Mouse (Mus musculus): ENCODE measurements around the gene Tubgcp2. TPM values are rescaled to one million over a fixed set of nuclear protein-coding genes. Genes with fewer than 3 reads are reported as not detected.
A peak's percentile ranks its signal among the peaks of the same experiment; 100 is the strongest.

Tubgcp2 gene
- 10 to 100 TPM; 27.4 to 29.4 TPM for total RNA-seq (2021)
- long read RNA-seq, experiment 1, transcript Tubgcp2-207 (18 exons, 3,060 nt): major isoform, 26 of 41 reads
- long read RNA-seq, experiment 1, transcript Tubgcp2-201 (18 exons, 2,960 nt): minor isoform, 7 of 41 reads
- long read RNA-seq, experiment 1, partial matches to known transcripts: 8 of 41 reads
- long read RNA-seq, experiment 1, other reads (novel, unspliced or antisense): 0 of 41 reads
- long read RNA-seq, experiment 2, transcript Tubgcp2-201 (18 exons, 2,960 nt): minor isoform, 8 of 62 reads
- long read RNA-seq, experiment 2, transcript Tubgcp2-207 (18 exons, 3,060 nt): major isoform, 34 of 62 reads
- long read RNA-seq, experiment 2, partial matches to known transcripts: 11 of 62 reads
- long read RNA-seq, experiment 2, other reads (novel, unspliced or antisense): 9 of 62 reads

DNA sequence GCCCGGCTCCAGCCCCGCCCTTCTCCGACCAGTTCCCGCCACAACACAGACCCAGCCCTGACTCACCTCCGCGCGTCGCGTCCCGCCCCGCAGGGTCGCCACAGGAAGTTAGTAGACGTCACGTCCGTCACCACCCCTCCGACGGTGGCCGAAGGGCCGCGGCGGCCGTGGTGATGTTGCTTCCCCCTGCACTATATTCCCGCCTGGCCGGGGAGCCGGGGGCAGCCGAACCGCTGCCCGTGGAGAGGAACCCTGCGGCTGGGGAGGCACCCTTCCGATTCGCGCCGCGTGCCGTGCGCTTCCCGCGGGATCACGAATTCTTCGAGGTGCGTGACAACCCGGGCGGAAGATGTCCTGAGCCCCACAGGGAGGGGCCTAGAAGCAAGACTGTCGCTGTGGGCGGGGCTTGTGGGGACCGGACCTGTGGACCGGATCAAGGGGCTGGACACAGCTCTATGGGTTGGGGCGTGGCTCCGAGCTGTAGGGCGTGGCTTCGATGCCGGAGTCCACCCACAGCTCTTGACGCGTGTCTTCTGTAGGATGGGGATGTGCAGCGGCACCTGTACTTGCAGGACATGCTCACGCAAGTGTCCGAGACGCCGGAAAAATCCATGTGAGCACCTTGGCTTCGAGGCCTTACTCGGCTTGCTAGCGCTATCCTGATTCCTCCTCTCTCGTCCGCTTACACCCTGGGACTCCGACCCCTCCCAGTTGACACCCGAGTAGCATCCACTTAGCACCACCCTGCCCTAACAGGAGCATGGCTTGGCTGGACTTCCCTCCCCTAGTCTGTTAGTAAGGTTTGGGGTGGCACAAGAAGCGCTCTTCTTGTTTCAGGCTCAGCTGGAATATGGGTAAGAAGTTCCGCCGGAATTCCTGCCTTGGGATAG lies at the start of gene Tubgcp2, which contains the start of gene Zfp511:
Gene Tubgcp2, minus strand, starts transcription at position 389 of the 890 bp plus-strand sequence.
Gene Zfp511, plus strand, starts transcription at position 111 of the 890 bp plus-strand sequence.
- DNase-seq: peak; percentile 93
- intact Hi-C loops (cut with DNase I): no loop called here

DNA sequence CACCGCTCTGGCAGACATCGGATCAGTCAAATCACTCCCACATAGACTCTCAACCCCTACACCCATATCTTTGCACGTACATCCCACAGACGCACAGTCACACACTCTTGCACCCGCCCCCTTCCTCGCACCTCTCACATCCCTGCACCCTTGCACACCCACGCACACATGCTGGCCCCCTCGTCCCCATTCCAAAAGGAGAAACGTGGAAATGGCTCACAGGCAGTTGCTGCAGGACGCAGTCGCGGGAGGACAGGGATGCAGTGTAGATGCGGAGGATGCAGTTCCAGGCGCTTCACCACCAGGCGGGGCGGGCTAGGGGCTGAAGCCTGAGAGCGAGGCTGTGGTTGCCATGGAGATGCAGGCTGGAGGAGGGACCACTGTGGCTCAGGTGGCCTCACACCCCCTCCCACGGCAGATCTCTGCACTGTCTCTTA lies 45.8 kb upstream of the Tubgcp2 start, which contains the start of gene Caly:
Gene Caly, minus strand, starts transcription at position 307 of the 437 bp plus-strand sequence.
- peak in 1 of 2 experiments; percentile 31 for DNase-seq
- intact Hi-C loops (cut with DNase I): loop anchor here (5.0 kb wide), 1 partner anchor 745 kb away; no protein-coding TSS in a partner anchor

DNA sequence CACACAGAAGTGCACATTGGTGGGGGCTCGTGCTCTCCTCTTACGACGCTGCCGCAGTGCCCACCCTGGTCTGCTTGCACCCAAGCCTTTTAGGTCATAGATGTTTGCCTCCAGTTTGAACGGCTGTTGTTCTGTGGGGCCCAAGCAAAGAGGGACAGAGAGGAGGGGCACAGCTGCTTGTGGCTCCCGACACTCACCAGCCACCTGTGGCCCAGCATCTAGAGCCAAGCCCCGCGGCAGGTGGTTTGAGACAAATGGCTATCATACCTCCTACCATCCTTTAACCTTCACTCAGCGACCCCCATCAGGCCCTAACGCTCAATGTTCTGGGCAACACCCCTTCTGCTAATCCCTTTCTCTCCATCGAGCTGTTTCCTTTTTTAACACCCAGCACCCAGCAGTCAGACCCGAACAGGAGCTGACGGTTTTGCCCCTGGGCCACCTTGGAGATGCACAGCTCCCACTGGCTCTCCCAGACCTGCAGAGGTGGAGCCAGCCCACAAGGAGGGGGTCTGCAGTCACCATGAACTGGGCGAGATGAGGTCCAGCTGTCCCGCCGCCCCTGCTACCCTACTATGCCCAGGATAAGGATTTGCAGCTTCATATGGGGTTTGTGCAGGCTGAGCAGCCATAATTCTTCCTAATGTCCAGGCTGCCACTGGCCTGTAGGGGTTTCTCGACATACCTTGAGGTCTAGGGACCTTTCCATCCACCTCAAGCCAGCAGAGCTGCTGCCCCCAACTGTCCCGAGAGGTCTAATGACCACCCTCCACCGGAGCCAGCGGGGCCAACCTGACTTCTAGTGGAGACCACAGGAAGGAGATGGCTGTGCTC lies 45.2 kb upstream of the Tubgcp2 start:
- intact Hi-C loops (cut with DNase I): loop anchor here (5.0 kb wide), 1 partner anchor 746 kb away; no protein-coding TSS in a partner anchor
- DNase-seq: no peak

DNA sequence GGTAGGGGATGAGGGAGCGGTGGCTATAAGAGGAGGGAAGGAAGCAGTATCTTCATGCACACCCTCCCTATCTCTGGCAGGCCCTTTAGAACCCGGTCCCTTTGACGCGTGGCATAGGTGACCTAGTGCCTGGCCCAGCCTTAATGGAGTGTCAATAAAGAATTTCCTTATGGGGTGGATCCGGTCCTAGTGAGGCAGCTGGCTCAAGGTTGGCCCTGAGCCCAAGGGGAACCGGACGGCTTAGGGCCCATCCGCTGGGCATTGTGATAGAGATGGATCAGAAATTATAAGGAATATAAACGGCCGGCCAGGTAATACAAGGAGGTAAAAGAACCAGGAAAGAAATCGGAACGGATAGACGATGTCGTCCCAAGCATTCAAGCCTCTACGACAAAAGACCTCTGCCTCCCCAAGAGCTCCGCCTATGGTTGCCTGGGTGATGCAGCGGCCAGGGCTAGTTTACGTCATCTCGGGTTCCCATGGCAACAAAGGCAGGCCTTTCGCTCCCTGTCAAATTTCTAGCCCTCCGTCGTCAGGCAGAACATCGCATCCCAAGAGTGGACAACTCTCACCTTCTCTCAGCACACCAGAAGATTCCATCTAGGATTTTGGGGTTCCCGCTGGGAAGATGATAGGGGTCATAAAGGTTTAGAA lies 44.2 kb upstream of the Tubgcp2 start:
- intact Hi-C loops (cut with DNase I): loop anchor here (5.0 kb wide), 1 partner anchor 747 kb away; no protein-coding TSS in a partner anchor
- DNase-seq: peak; percentile 67 to 73

DNA sequence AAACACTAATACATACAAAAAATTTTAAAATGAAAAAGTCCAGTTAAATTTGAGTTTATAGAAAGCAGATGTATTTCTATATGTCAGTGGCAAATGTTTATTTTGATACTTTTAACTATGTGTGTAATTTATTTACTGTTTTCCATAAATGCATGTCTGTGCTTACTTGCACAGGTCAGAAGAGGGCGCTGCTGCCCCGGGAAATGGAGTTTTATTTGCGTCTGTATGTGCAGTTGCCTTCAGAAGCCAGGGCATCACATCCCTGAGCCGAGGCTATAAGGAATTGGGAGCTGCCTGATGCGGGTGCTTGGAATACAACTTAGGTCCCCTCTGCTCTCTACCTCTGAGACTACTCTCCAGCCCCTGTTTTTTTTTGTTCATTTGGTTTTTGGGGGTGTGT lies 42.2 kb upstream of the Tubgcp2 start:
- intact Hi-C loops (cut with DNase I): loop anchor here (1.0 kb wide), 1 partner anchor 63 kb away; no protein-coding TSS in a partner anchor
- DNase-seq: peak; percentile 75 to 79

DNA sequence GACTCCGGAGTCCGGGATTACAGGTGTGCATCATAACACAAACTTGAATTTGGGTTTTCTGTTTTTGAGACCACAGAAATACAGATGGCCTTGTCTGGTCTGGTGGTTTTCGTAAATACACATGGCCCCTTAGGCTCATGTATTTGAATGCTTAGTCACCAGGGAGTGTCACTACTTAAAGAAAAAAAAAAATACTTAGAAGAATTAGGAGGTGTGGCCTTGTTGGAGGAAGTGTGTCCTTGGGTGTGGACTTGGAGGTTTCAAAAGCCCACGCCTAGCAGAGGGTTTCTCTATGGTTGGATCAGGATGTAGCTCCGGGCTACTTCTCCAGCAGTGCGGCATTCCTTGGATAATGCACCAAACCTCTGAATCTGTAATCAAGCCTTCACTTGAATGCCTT lies 41.2 kb upstream of the Tubgcp2 start:
- DNase-seq: no peak
- intact Hi-C loops (cut with DNase I): loop anchor here (1.0 kb wide), 1 partner anchor 64 kb away; no protein-coding TSS in a partner anchor

DNA sequence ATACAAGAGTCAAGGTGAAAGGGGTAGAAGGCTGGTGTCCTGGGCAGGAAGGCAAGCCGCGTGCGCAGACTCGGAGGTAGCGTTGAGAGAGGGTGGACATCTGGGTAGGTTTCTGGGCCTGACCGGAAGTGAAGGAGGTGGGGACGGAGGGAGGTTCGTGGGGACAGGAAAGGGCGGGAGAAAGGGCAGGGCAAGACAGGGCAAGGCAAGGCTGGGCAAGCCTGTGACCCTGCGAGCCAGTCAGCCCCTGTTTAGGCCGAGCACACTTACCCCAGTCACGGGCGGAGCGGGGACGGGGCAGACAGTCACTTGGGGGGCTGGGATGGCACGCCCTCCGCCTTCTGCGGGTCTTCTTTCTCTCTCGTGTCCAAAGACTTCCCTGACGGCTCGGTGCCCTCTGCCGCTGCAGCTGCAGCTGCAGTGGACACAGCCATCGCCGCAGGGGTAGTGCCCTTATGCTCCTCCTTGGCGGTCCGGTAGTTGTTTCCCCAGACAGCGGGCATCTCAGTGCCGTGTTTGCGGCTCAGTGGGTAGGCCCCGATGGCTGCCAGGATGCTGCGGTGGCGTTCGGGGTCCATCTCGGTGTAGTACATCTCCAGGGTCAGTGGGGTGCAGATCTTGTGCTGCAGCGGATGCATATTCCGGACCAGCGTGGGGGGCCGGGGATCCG lies 33.7 kb upstream of the Tubgcp2 start:
- intact Hi-C loops (cut with DNase I): no loop called here

DNA sequence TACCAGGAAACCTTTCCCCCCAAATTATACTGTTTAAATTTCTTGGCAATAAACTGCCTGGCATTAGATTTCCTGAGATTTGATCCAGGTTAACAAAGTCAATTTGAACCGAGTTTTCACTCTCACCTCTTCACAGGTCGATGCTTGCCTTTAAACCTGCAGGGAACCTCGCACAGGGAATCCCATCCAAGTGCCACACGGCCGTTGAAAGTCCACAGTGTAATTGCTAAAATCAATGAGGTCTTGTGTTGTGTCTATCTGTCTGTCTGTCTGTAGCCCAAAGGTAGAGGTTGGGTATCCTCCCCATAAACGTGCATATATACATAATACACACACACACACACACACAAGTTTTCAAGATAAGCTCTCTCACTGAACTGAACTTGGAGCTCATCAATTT lies 30.9 kb upstream of the Tubgcp2 start:
- no peak for DNase-seq
- intact Hi-C loops (cut with DNase I): no loop called here

More for the DNA sequence above, 33.7 kb upstream of the Tubgcp2 start:
- DNase-seq: no peak

DNA sequence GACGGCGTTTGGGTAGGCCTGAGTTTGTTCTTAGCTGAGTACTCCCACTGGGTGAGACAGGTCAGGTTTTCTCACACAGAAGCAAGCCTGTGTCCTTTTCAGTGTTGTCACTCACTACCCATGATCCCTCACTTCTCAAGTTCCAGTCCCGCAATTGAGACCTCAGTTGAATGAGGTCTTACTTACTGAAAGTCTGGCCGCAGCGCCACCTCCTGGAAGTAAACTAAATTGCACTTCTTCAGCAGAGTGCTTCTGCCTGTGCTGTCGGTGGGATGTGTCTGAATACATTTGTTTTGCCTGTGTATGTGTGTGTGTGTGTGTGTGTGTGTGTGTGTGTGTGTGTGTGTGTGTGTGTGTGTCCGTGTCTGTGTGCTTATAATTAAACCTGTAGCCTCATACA lies 26.6 kb upstream of the Tubgcp2 start:
- intact Hi-C loops (cut with DNase I): loop anchor here (2.0 kb wide), 2 partner anchors 94 to 158 kb away; no protein-coding TSS in a partner anchor
- DNase-seq: peak; percentile 50 to 77

DNA sequence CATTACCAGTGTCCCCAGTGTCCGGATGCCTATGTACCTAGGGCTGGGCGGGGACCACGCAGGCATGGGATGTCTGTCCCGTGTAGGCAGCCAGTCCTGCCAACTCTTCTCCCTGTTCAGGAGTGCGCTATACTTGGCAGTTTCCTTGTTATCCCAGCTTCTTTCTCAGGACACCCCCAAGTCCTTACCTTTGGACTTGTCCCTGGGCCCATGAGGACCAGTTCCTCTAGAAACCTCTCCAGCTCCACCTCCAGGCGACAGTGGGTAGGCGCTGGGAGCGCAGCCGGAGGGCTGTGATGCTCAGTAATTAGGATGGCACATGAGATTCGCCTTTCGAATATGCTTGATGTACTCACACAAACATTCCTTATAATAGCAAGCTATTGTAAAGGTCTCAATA lies 25.8 kb upstream of the Tubgcp2 start:
- intact Hi-C loops (cut with DNase I): loop anchor here (2.0 kb wide), 2 partner anchors 94 to 158 kb away; no protein-coding TSS in a partner anchor
- peak in 1 of 2 experiments; percentile 18 for DNase-seq

DNA sequence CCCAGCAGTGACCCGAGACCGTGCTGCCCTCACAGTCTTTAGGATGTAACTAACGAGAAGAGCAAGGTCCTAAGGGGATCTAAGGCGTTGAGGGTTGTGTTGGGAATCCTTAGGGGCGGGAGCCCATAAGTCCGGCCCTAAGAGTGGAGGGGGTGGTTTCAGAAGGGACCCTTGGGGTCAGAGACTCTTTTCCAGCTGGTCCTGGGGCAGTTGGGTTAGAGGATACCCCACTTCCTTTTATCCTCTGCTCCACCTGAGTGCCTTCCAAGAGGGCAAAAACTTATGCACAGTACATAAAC lies 25.3 kb upstream of the Tubgcp2 start:
- no peak for DNase-seq
- intact Hi-C loops (cut with DNase I): loop anchor here (2.0 kb wide), 2 partner anchors 93 to 157 kb away; no protein-coding TSS in a partner anchor

DNA sequence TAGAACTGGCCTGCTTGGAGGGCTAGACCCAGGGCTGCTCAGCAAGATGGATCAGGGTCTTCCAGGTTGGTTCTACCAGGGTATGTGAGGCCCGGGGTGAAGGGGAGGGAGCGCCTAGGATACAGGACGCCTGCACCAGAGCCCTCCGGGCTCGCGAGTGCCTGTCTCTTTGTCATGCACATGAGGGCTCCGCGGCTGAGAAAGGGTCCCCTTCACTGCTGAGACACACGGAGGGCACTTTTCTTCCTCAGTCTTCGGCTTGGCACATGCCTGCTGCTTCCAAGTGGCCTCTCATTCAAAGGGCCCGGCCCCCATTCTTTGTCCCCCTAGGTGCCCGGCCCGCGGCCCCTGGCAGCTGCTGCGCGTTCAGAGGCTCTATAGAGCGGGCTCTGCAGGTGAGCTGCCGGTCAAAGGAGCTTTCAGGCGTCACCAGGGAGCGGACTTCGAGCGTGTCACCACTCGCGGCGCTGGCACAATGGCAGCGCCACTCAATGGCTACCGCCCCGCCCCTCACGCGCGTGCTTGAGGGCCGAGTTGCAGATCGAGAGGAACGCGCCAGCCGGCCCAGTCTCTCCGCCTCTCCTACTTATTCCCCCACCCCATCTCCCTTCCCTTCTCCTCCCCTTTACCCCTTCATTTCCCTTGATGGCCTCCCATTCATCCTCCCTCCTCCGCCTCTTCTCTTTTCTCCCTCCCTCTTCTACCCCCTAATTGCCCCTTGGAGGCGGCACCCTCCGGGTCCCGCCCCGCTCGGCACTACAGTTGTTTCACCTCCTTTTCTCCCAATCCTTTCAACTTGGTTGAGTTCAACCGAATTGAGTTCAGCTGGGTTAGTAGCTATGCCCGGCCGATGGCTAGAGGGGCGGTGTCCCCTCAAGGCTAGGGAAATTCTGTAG lies 24.7 kb upstream of the Tubgcp2 start:
- DNase-seq: peak in 1 of 2 experiments; percentile 15
- intact Hi-C loops (cut with DNase I): no loop called here

DNA sequence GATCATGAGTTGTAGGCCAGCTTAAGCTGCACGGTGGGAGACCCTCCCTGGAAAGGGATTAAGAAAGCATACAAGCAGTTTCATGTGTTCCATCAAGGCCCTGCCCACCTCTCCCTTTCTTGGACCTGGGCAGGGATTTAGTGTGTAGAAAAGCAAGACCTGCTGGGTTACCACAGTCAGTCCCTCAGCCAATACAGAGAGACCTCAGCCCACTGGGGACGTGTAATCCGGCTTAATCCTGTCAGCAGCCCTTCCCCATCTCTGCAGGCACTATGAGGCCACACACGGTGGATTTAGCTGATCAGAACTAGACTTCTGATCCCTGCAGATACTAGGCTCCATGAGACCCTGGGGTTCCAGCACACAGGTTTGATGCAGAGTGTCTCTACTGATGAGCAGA lies 23.1 kb upstream of the Tubgcp2 start:
- intact Hi-C loops (cut with DNase I): no loop called here
- DNase-seq: no peak

DNA sequence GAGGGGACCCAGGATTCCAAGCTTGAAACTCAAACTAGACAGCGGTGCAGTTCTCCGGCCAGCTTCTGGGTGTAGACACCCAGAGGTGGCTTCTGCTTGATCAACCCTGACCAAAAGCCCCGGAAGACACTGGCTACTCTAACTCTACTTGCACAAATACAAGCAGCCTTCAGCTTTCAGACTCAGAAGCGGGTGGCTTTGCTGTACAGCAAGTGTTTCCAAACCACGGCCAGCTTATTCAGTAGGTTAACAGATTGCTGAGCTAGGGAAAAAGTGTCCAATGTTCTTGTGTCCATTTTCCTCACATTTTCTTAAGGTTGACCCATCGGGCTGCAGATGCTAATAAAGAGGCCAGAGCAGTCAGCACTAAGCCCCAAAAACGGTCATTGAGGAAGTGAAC lies 22.1 kb upstream of the Tubgcp2 start:
- intact Hi-C loops (cut with DNase I): no loop called here
- no peak for DNase-seq

DNA sequence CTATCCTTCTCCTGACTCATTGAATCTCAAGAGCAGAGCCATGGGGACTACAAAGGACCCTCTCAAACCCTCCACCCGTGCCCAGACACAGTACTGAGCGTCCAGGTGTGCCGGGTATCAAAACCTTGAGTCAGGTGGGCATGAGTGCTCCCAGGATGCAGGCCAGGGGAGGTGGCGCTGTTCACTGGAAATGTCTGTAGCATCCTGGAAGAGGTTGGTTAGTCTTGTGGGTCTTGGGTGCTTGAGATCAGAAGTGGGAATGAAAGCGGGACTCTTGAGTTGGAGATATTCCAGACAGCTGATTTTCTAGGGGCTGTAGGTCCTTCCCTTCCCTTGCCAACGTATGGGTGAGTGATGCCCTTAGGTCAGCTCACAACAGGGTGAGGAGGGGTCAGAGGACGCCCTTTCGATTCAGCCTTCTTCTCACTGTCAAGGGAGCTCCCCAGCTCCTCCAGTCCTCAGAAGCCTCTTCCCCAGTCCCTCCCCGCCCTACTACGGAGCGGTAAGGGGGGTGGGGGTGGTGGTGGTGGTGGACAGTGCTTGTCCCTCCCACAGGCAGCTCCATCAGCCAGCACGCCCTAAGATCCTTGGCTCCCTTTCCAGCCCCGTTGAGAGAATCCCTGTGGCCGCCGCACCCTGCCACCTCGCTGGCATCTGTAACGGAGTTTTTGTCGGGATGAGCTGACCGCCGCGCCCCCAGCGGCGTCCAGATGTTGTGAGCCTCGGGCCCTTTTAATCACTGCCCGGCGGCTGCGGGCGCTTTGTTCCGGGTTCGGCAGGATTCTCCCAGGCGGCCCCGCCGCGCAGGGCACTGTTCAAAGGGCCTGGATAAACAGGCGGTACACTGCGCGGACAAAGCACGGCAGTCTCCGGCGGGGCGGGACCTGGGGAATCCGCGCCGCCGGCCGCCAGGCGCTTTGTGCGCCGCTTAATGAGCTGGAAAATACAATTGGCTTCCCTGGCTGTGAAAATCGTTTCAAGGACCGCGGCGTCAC lies 21.2 kb upstream of the Tubgcp2 start:
- peak; percentile 18 to 19 for DNase-seq
- intact Hi-C loops (cut with DNase I): no loop called here

DNA sequence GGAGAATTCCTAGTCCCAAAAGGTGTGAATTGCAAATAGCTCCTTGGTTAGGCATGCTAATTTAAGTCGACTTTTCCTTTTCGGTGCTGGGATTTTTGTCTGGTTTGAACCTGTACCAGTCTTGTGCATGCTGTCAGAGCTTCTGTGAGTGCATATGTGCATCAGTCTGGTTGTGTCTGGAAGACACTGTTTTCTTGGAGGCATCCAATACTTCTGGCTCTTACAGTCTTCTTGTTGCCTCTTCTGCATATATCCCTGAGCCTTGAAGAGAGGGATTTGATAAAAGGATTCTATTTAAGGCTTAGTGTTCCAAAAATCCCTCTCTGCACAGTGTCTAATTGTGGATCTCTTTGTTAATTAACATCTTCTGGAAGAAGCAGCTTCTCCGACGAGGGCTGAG lies 17.7 kb upstream of the Tubgcp2 start:
- DNase-seq: no peak
- intact Hi-C loops (cut with DNase I): no loop called here

All from heart, postnatal 14 days (tissue).